Mouse (Mus musculus): ENCODE data around the gene Txk.

DNA sequence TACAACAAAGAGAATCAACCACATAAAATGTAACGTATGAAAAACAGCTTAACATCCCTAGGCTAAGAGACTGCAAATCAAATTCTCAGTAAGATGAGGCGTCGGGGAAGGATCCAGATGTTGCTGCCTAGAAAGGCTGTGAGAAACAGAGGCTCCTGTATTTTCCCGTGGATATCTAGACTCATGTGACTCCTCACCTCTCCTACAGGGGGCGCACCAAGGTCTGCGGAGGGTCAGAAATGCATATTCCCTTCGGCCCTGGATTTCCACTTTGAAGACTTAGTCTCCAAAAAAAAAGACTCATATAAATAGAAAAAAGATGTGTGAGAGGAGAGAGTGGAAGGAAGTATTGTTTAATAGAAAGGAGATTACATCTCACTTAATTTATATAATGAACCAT lies 32.0 kb downstream of the Txk start:
- TF ChIP-seq CTCF (IDR thresholded peaks at IDR 0.05; ENCODE audit: low read depth, low read length), result peak; percentile 33
- no peak for TF ChIP-seq TAL1 (conservative IDR thresholded peaks at IDR 0.05; ENCODE audit: low read depth, low read length)

All from G1E (cell line).